1 mouse cellular context compared by ENCODE assay signal in the genomic region with DNA sequence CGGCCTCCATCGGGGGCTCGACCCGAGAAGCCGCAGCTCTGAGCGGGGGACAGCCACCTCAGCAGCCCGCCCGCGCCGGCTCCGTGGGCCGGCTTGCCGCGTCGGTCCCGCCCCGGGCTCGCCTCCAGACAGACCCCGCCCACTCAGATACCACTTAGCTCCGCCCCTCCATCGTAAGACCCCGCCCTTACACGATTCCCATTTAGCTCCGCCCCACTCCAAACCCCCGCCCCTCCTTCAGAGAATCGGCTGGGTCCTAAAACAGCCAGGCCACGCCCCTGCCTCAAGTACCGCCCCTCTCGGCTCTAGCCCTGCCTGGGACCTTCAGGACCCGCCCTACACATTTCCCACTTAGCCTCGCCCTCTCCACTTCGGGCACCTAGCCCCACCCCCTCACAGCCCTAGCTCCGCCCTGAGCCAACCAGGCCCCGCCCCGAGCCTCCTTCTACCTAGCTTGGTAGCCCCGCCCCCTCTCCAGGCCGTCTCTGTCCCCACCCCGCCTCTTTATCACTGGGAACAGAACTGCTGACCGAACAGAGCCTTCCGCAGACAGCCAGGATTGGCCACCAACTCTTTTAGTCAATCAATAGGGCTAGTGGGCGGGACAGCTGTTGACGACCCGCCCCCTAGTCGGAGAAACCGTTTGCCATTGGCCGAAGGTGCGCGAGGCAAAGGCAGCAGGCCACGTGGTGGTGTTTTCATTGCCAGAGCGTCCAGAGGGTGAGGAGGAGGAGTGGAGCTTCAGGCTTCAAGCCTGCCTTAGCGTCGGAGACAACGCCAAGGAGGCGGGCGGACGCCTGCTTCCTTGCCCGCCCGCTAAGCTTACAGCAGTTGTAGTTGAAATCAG.
TF ChIP-seq lines count a peak whose summit lies in the region.

Gene Wipi1, minus strand, starts transcription at position 665 of the 847 bp plus-strand sequence.

TF ChIP-seq in MEL, 35 proteins besides CTCF, POLR2A, EP300 and RAD21 (continued from another document):
- peak; percentile 40; the same call in 1 of the 2 replicates for TF ChIP-seq NELFE (IDR thresholded peaks at IDR 0.05; ENCODE audit: low read depth, low read length)
